Mouse (Mus musculus) myocyte (in vitro differentiated cells): Measurements from ENCODE around the gene F5.
"Not testable (repeated sequence)": the region's sequence is repeated elsewhere in the genome, so short reads cannot be mapped to it uniquely, and the experiment has no call there.

ENCODE experiments used
- POLR2A ChIP-seq: IDR thresholded peaks from one replicate; pipeline ENCODE4 v1.6.1; 2011; ENCODE audit warnings: low read depth, mild to moderate bottlenecking, control low read depth, moderate library complexity; ENCODE audit not compliant: insufficient read length
- USF1 ChIP-seq: IDR thresholded peaks from one replicate; pipeline ENCODE4 v1.6.1; 2011; ENCODE audit warnings: low read depth, mild to moderate bottlenecking, control low read depth, moderate library complexity

DNA sequence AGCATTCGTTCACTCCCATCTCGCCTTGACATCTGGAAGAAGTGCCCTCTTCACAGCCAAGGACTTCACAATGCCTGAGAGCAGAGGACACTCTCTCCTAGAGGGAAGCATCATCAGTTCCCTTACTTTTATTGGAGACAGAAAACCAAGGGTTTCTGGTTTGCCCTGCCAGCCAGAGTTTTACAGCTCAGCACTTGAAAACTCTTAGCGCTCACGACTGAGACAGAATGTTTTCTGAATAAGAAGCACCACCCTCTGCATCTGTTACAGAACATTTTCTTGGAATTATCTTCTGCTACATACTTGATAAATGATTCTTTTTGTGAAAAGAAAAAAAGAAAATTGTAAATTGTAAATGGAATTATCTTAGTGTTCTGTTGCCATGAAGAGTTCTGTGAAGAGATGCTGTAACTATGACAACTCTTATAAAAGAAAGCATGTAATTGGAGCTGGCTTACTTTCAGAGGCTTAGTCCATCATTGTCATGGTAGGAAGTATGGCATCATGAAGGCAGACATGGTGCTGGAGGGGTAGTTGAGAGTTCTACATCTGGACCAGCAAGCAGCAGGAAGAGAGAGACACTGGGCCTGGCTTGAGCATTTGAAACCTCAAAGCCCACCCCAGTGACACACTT is 80.4 kb downstream of the F5 start:
- not testable (repeated sequence) for TF ChIP-seq USF1, POLR2A
